In the genomic region with DNA sequence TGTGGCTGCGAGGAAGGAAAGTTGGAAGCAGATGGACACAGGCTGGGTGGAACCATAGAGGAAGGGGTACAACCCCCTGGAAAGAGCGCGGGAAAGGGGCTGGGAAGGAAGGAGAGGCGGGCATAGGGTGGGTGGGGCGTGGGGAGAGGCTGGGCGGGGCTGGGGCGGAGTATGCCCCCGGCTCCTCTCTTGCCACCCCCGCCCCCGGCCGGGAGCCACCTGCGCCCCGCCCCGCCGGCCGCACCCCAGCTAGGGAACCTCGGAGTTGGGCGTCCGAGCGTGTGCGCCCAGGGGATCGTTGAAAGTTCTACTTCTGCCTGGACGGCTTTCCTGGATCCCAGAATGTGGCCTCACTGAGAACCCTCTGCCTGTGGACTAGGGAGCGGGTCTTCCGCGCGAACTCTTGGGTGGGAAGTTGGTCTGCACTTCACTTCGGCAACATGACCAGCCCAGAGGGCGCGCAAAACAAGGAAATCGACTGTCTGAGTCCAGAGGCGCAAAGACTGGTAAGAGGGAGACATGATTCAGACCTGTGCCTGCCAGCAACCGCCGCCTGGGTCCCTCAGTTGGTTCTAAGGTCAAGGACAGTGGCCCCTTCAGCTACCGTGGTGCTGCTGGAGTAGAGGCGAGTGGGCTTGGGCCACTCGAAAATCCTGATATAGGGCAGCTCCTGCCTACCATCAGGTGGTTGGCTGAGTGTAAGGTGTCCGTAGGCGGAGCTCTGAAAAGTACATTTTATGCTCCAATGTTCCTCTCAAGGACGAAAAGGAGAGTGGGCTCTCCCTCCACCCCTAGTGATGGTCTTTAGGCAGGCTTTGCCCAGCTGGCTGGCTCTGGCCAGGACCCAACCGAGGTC, we compare ENCODE assay signal across 8 mouse cellular contexts. TPM values are rescaled to one million over a fixed set of nuclear protein-coding genes. Genes with fewer than 3 reads are reported as not detected.
DNase-seq lines count a peak whose midpoint lies in the region; ATAC-seq and TF ChIP-seq lines count a peak whose summit lies in the region.

No protein-coding gene starts in this region.

- peak overlapping the region; percentile 49 for H3K9ac ChIP-seq in forebrain, postnatal 0 days
- peak overlapping the region; percentile 58 for H3K9ac ChIP-seq in hindbrain, embryonic 14.5 days
- peak overlapping the region; percentile 70 for H3K9ac ChIP-seq in liver, embryonic 11.5 days (ENCODE audit: low read depth, low read length)

- H3K9me3 ChIP-seq in forebrain, postnatal 0 days (ENCODE audit: low read length), result no peaks in the 10 kb centered on the region
- no peaks in the 10 kb centered on the region for H3K9me3 ChIP-seq in hindbrain, embryonic 14.5 days (ENCODE audit: control insufficient read depth, low read length)
- no peaks in the 10 kb centered on the region for H3K9me3 ChIP-seq in liver, embryonic 11.5 days (ENCODE audit: control insufficient read depth, low read length)

- peak; percentile 72 for ATAC-seq in forebrain, postnatal 0 days
- ATAC-seq in hindbrain, embryonic 14.5 days (ENCODE audit: low FRiP score), result peak; percentile 66; the same call in 1 of the 2 replicates
- ATAC-seq in liver, embryonic 11.5 days (replicated peaks; ENCODE audit: low FRiP score), result peak; percentile 82
- peak; percentile 2 for ATAC-seq in monocyte, adult 5-6 weeks (replicated peaks; ENCODE audit: insufficient number of reproducible peaks, low FRiP score, low TSS enrichment, poor library complexity, severe bottlenecking)

- peak; percentile 2; the same call in 1 of the 2 replicates for TF ChIP-seq CTCF in forebrain, postnatal 0 days (IDR thresholded peaks at IDR 0.05; ENCODE audit: low read depth)

- peak overlapping the region; percentile 47 for H3K4me3 ChIP-seq in forebrain, postnatal 0 days (ENCODE audit: low read depth, low read length)
- H3K4me3 ChIP-seq in hindbrain, embryonic 14.5 days (replicated peaks; ENCODE audit: low read length), result peak overlapping the region; percentile 39
- H3K4me3 ChIP-seq in liver, embryonic 11.5 days (ENCODE audit: low read depth, low read length), result peak overlapping the region; percentile 66

- H3K4me2 ChIP-seq in forebrain, postnatal 0 days (ENCODE audit: low read depth), result peak overlapping the region; percentile 96
- peak overlapping the region; percentile 94 for H3K4me2 ChIP-seq in hindbrain, embryonic 14.5 days (replicated peaks)
- H3K4me2 ChIP-seq in liver, embryonic 11.5 days, result peak overlapping the region; percentile 98

- no peaks in the 10 kb centered on the region for H3K27me3 ChIP-seq in forebrain, postnatal 0 days (ENCODE audit: insufficient read depth, low read length)
- peaks cover 9% of the 10 kb centered on the region; the same call in 1 of the 2 replicates for H3K27me3 ChIP-seq in hindbrain, embryonic 14.5 days (ENCODE audit: control insufficient read depth, insufficient read depth, low read length)
- H3K27me3 ChIP-seq in liver, embryonic 11.5 days (replicated peaks; ENCODE audit: control insufficient read depth, insufficient read depth, low read length), result no peaks in the 10 kb centered on the region

- H3K36me3 ChIP-seq in forebrain, postnatal 0 days (ENCODE audit: insufficient read depth), result no peaks in the 10 kb centered on the region
- H3K36me3 ChIP-seq in hindbrain, embryonic 14.5 days (replicated peaks; ENCODE audit: control insufficient read depth, insufficient read depth), result no peaks in the 10 kb centered on the region
- H3K36me3 ChIP-seq in liver, embryonic 11.5 days (ENCODE audit: control insufficient read depth, insufficient read depth, low read length), result no peaks in the 10 kb centered on the region

- WGBS in forebrain, postnatal 0 days, result 6% methylated on average over 40 of the region's 41 CpGs
- WGBS in hindbrain, embryonic 14.5 days, result 3% methylated on average over 41 of the region's 41 CpGs
- WGBS in liver, embryonic 11.5 days, result under 1% methylated on average over 30 of the region's 41 CpGs

- H3K27ac ChIP-seq in forebrain, postnatal 0 days (ENCODE audit: low read depth, low read length), result no peak overlapping the region
- H3K27ac ChIP-seq in hindbrain, embryonic 14.5 days, result no peak overlapping the region
- peak overlapping the region; percentile 47 for H3K27ac ChIP-seq in liver, embryonic 11.5 days (ENCODE audit: low read depth, low read length)

- DNase-seq in 416B (ENCODE audit: low read depth) (peak; percentile 88), adipocyte (ENCODE audit: low spot score) (no peak)
- peak; percentile 77 for DNase-seq in adrenal gland, adult 18-20 months (ENCODE audit: low spot score in 2 of 2)
- DNase-seq in forebrain, postnatal 0 days, result peak; percentile 10
- no peak for DNase-seq in hindbrain, embryonic 14.5 days (ENCODE audit: low spot score)
- DNase-seq in liver, embryonic 11.5 days (ENCODE audit: low spot score), result peak; percentile 91
- peak; percentile 86 to 90 for DNase-seq in thymus, postnatal 36 days

- H3K4me1 ChIP-seq in forebrain, postnatal 0 days (ENCODE audit: insufficient read depth), result 0 out of 2 replicates have a peak, but pooled peaks cover 13% of the 10 kb centered on the region
- peaks cover 13% of the 10 kb centered on the region for H3K4me1 ChIP-seq in hindbrain, embryonic 14.5 days (replicated peaks; ENCODE audit: control insufficient read depth, insufficient read depth, low read length)
- peaks cover 56% of the 10 kb centered on the region for H3K4me1 ChIP-seq in liver, embryonic 11.5 days (replicated peaks; ENCODE audit: control insufficient read depth, insufficient read depth, low read length)

RNA-seq across cellular contexts. Expression of a gene that starts 54.9 kb away (rescaled TPM):
- 10 to 100 TPM; 48.2 to 53.4 TPM for total RNA-seq in adrenal gland, adult 18-20 months (2021)
- 52.4 and 55.4 TPM in 2 replicates for total RNA-seq in forebrain, postnatal 0 days (2014; rRNA removed)
- polyA plus RNA-seq in forebrain, postnatal 0 days (2015; fragmentation: Nextera tagmentation; extraction: Ambion mirVana), result 56.9 and 62.0 TPM in 2 replicates
- 39.5 and 43.3 TPM in 2 replicates for polyA plus RNA-seq in hindbrain, embryonic 14.5 days (2014; fragmentation: Nextera tagmentation; extraction: Ambion mirVana)
- 26.5 and 29.1 TPM in 2 replicates for polyA plus RNA-seq in liver, embryonic 11.5 days (2014; fragmentation: Nextera tagmentation; extraction: Ambion mirVana)
- total RNA-seq in monocyte, adult 5-6 weeks (2017), result 527 to 604 TPM (median 547 TPM) in 3 replicates

Comparison
In these comparisons a context has a peak if more than half of its experiments do, and no peak if none do; other contexts are left out.
1. DNase-seq: peak in 416B (single experiment), adrenal gland, adult 18-20 months (2 of 2), forebrain, postnatal 0 days (single experiment), liver, embryonic 11.5 days (single experiment) and thymus, postnatal 36 days (2 of 2); none in hindbrain, embryonic 14.5 days (single experiment) and adipocyte (single experiment).
2. ATAC-seq: peak in every context shown above with its lines; median percentile 82 in liver, embryonic 11.5 days; 72 in forebrain, postnatal 0 days; 66 in hindbrain, embryonic 14.5 days; 2 in monocyte, adult 5-6 weeks.
3. Peak in every context shown above with its lines, with median percentiles within 50 percentile points of each other: H3K4me2 ChIP-seq, H3K4me3 ChIP-seq and H3K9ac ChIP-seq.